9 mouse cellular contexts compared by ENCODE assay signal in the genomic region with DNA sequence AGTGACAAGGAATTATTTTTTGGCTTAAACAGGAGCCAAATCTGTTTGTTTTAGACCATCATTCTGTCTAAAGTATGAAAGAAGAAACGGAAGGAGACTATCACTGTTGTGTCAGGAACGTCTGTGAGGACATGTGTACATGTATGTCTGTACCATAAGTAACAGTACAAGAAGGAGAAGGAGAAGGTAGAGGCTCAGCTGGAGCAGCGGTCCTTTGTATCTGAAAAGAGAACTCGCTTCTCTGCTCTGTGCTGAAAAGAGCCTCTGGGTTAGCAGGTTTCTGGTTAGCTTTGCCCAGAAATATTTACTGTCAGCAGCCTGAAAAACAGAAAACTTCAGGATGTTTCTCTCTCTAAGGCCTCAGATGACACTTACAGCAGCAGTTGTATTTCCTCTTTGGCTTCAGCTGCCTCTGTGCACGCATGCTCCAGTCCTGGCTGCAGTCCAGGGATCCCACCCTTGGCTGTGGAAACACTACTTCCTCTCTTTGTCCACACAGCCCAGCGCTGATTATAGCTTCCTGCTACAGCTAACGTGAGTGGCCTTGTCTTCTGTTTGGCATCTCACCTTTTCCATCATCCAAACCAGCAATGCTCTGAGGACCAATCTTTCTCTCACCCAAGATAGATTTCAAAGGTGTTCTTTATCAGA.
DNase-seq lines count a peak whose midpoint lies in the region; ATAC-seq lines count a peak whose summit lies in the region.
"Had no signal": no experiment of that assay in that cellular context is flagged by ENCODE, and none has a peak within 500 bp of the region (broad histone marks: within the 10 kb centered on the region; RNA-seq: fewer than 3 reads in every experiment).

No protein-coding gene starts in this region.

- no peaks in the 10 kb centered on the region for H3K36me3 ChIP-seq in liver, embryonic 13.5 days
- H3K36me3 ChIP-seq: neural tube, embryonic 13.5 days had no signal

- 0 out of 2 replicates have a peak overlapping the region, but pooled peaks have one; percentile 48 for H3K27ac ChIP-seq in liver, embryonic 13.5 days
- H3K27ac ChIP-seq: neural tube, embryonic 13.5 days had no signal

- no peak overlapping the region for H3K4me3 ChIP-seq in liver, embryonic 13.5 days (replicated peaks)
- H3K4me3 ChIP-seq: neural tube, embryonic 13.5 days had no signal

- H3K27me3 ChIP-seq in liver, embryonic 13.5 days, result no peaks in the 10 kb centered on the region
- H3K27me3 ChIP-seq: neural tube, embryonic 13.5 days had no signal

- ATAC-seq in cerebellum, adult (ENCODE audit: insufficient number of reproducible peaks, low FRiP score, low TSS enrichment), result no peak
- peak; percentile 96 for ATAC-seq in granulocyte monocyte progenitor cell, adult 5-6 weeks (replicated peaks; ENCODE audit: poor library complexity, severe bottlenecking)
- ATAC-seq in liver, embryonic 13.5 days (ENCODE audit: low read depth), result peak; percentile 66

- WGBS in liver, embryonic 13.5 days (ENCODE audit: insufficient replicate concordance), result 24% methylated on average over 7 of the region's 7 CpGs

- no peak overlapping the region for H3K4me2 ChIP-seq in liver, embryonic 13.5 days
- H3K4me2 ChIP-seq: neural tube, embryonic 13.5 days had no signal

- DNase-seq in cerebellum, postnatal 10 days, result peak; percentile 79 to 81
- DNase-seq in adrenal gland, adult 8-10 months, result peak; percentile 69
- DNase-seq in kidney, adult 8-10 months, result peak; percentile 81 to 82
- DNase-seq in liver, embryonic 13.5 days, result peak; percentile 9
- peak; percentile 58 for DNase-seq in ovary, postnatal 36 days (ENCODE audit: low spot score)
- DNase-seq in urinary bladder, postnatal 4 days (ENCODE audit: low spot score in 2 of 2), result peak; percentile 77 to 83

- no peak overlapping the region for H3K9ac ChIP-seq in liver, embryonic 13.5 days
- H3K9ac ChIP-seq: neural tube, embryonic 13.5 days had no signal

- no peaks in the 10 kb centered on the region for H3K4me1 ChIP-seq in liver, embryonic 13.5 days (replicated peaks)

- H3K9me3 ChIP-seq in liver, embryonic 13.5 days (replicated peaks), result no peaks in the 10 kb centered on the region
- H3K9me3 ChIP-seq: neural tube, embryonic 13.5 days had no signal

Comparison
In these comparisons a context has a peak if more than half of its experiments do, and no peak if none do; other contexts are left out.
1. DNase-seq: peak in every context shown above with its lines; median percentile 82 in kidney, adult 8-10 months; 80 in cerebellum, postnatal 10 days; 80 in urinary bladder, postnatal 4 days; 69 in adrenal gland, adult 8-10 months; 58 in ovary, postnatal 36 days; 9 in liver, embryonic 13.5 days.